Mouse (Mus musculus) kidney, postnatal 14 days (tissue): ENCODE data around the gene Mms19.
A peak's percentile ranks its signal among the peaks of the same experiment; 100 is the strongest.
"Not testable (repeated sequence)": the region's sequence is repeated elsewhere in the genome, so short reads cannot be mapped to it uniquely, and the experiment has no call there.

Experiments used
- DNase-seq: peaks from one replicate; pipeline ENCODE4 v3.0.0; 2022; ENCODE audit warnings: mixed read lengths

The Mms19 gene

GRCm38 (mm10) chr19:41933179-41934086, 47.5 kb downstream of the Mms19 start, which contains the start of the genes Exosc1 and Zdhhc16:
Gene Exosc1, minus strand, starts transcription at chr19:41933423.
Gene Zdhhc16, plus strand, starts transcription at chr19:41933480.
- peak; percentile 99 for DNase-seq

GRCm38 (mm10) chr19:41932686-41933085, 48.3 kb downstream of the Mms19 start:
- DNase-seq, result no peak

GRCm38 (mm10) chr19:41920412-41921067, 60.4 kb downstream of the Mms19 start:
- DNase-seq, result no peak

GRCm38 (mm10) chr19:41919471-41919870, 61.5 kb downstream of the Mms19 start:
- DNase-seq, result no peak

GRCm38 (mm10) chr19:41916853-41917252, 64.1 kb downstream of the Mms19 start:
- no peak for DNase-seq

- DNase-seq, result no peak
Observed at GRCm38 (mm10) chr19:41915294-41915693, 65.7 kb downstream of the Mms19 start.

GRCm38 (mm10) chr19:41914592-41914882, 66.4 kb downstream of the Mms19 start:
- not testable (repeated sequence) for DNase-seq

- DNase-seq, result no peak
Observed at GRCm38 (mm10) chr19:41913774-41914591, 67.0 kb downstream of the Mms19 start.

- peak; percentile 50 for DNase-seq
Observed at GRCm38 (mm10) chr19:41912121-41913080, 68.6 kb downstream of the Mms19 start.

- DNase-seq, result peak; percentile 98
Observed at GRCm38 (mm10) chr19:41911178-41912073, 69.5 kb downstream of the Mms19 start, which contains the start of gene Pgam1. Gene Pgam1, plus strand, starts transcription at chr19:41911923.

GRCm38 (mm10) chr19:41910396-41910795, 70.6 kb downstream of the Mms19 start:
- no peak for DNase-seq

GRCm38 (mm10) chr19:41908736-41909135, 72.2 kb downstream of the Mms19 start:
- peak; percentile 36 for DNase-seq

- DNase-seq, result peak; percentile 64
Observed at GRCm38 (mm10) chr19:41907079-41907760, 73.7 kb downstream of the Mms19 start.

- no peak for DNase-seq
Observed at GRCm38 (mm10) chr19:41906311-41907078, 74.5 kb downstream of the Mms19 start.

GRCm38 (mm10) chr19:41905246-41905645, 75.7 kb downstream of the Mms19 start:
- no peak for DNase-seq

- no peak for DNase-seq
Observed at GRCm38 (mm10) chr19:41902848-41903593, 77.9 kb downstream of the Mms19 start.

- DNase-seq, result no peak
Observed at GRCm38 (mm10) chr19:41901696-41902095, 79.3 kb downstream of the Mms19 start.

- DNase-seq, result no peak
Observed at GRCm38 (mm10) chr19:41900495-41901090, 80.4 kb downstream of the Mms19 start.
